Mouse (Mus musculus): ENCODE measurements at regions not wholly inside any gene's neighbourhood (a gene's known extent, or its start where the extent isn't known, plus 50 kb on each side); places are given as distances from the start of the nearest gene placed in this dataset.

- no peaks in the 10 kb centered on the region for H3K4me1 ChIP-seq (ENCODE audit: control insufficient read depth, insufficient read depth, low read length)
- peak overlapping the region; percentile 84 for H3K27ac ChIP-seq (ENCODE audit: low read length)
- H3K27me3 ChIP-seq (ENCODE audit: control insufficient read depth, insufficient read depth, low read length) = no peaks in the 10 kb centered on the region
- H3K9me3 ChIP-seq (replicated peaks; ENCODE audit: control insufficient read depth, low read length) = no peaks in the 10 kb centered on the region
- H3K4me2 ChIP-seq (ENCODE audit: low read depth, low read length) = peak overlapping the region; percentile 17; the same call in 1 of the 2 replicates
- ATAC-seq (ENCODE audit: insufficient read depth, low FRiP score) = peak; percentile 41; the same call in 1 of the 2 replicates
- H3K36me3 ChIP-seq (ENCODE audit: control insufficient read depth, insufficient read depth, low read length) = no peaks in the 10 kb centered on the region
- 46% methylated on average over 18 of the region's 18 CpGs for WGBS
- H3K4me3 ChIP-seq (replicated peaks; ENCODE audit: low read length) = no peak overlapping the region
- H3K9ac ChIP-seq (ENCODE audit: low read length) = 0 out of 2 replicates have a peak overlapping the region, but pooled peaks have one; percentile 16
Observed at GRCm38 (mm10) chr1:128679005-128679980, 87.2 kb upstream of the Cxcr4 start.

- Histone ChIP-seq H3K4me3 (replicated peaks; ENCODE audit: low read length) (no peak overlapping the region), H3K9ac (ENCODE audit: low read length) (no peak overlapping the region), H3K27ac (ENCODE audit: low read length) (no peak overlapping the region), H3K27me3 (ENCODE audit: control insufficient read depth, insufficient read depth, low read length) (no peaks in the 10 kb centered on the region), H3K4me1 (ENCODE audit: control insufficient read depth, insufficient read depth, low read length) (no peaks in the 10 kb centered on the region), H3K9me3 (replicated peaks; ENCODE audit: control insufficient read depth, low read length) (no peaks in the 10 kb centered on the region), H3K4me2 (ENCODE audit: low read depth, low read length) (no peak overlapping the region), H3K36me3 (ENCODE audit: control insufficient read depth, insufficient read depth, low read length) (no peaks in the 10 kb centered on the region)
- ATAC-seq (ENCODE audit: insufficient read depth, low FRiP score) = no peak
- 80% methylated on average over 5 of the region's 5 CpGs for WGBS
Observed at GRCm38 (mm10) chr1:128675538-128675937, 83.4 kb upstream of the Cxcr4 start.

- no peaks in the 10 kb centered on the region; the same call in 1 of the 2 replicates for H3K27me3 ChIP-seq (ENCODE audit: control insufficient read depth, insufficient read depth, low read length)
- 85% methylated on average over 3 of the region's 3 CpGs for WGBS
Observed at GRCm38 (mm10) chr1:128672306-128672705, 80.2 kb upstream of the Cxcr4 start.

GRCm38 (mm10) chr1:128671495-128671894 lies 79.4 kb upstream of the Cxcr4 start:
- no peak overlapping the region for H3K4me3 ChIP-seq (replicated peaks; ENCODE audit: low read length)
- no peaks in the 10 kb centered on the region for H3K4me1 ChIP-seq (ENCODE audit: control insufficient read depth, insufficient read depth, low read length)
- 48% methylated on average over 3 of the region's 3 CpGs for WGBS
- peak overlapping the region; percentile 58; the same call in 1 of the 2 replicates for H3K27ac ChIP-seq (ENCODE audit: low read length)
- ATAC-seq (ENCODE audit: insufficient read depth, low FRiP score) = peak; percentile 55; the same call in 1 of the 2 replicates
- H3K27me3 ChIP-seq (ENCODE audit: control insufficient read depth, insufficient read depth, low read length) = no peaks in the 10 kb centered on the region; the same call in 1 of the 2 replicates
- H3K9ac ChIP-seq (ENCODE audit: low read length) = no peak overlapping the region
- no peak overlapping the region for H3K4me2 ChIP-seq (ENCODE audit: low read depth, low read length)
- no peaks in the 10 kb centered on the region for H3K36me3 ChIP-seq (ENCODE audit: control insufficient read depth, insufficient read depth, low read length)
- no peaks in the 10 kb centered on the region for H3K9me3 ChIP-seq (replicated peaks; ENCODE audit: control insufficient read depth, low read length)

More at GRCm38 (mm10) chr1:128672306-128672705, 80.2 kb upstream of the Cxcr4 start:
- Histone ChIP-seq H3K4me2 (ENCODE audit: low read depth, low read length) (no peak overlapping the region), H3K9ac (ENCODE audit: low read length) (no peak overlapping the region), H3K9me3 (replicated peaks; ENCODE audit: control insufficient read depth, low read length) (no peaks in the 10 kb centered on the region), H3K36me3 (ENCODE audit: control insufficient read depth, insufficient read depth, low read length) (no peaks in the 10 kb centered on the region), H3K4me3 (replicated peaks; ENCODE audit: low read length) (no peak overlapping the region), H3K4me1 (ENCODE audit: control insufficient read depth, insufficient read depth, low read length) (no peaks in the 10 kb centered on the region), H3K27ac (ENCODE audit: low read length) (no peak overlapping the region)
- ATAC-seq (ENCODE audit: insufficient read depth, low FRiP score) = no peak

GRCm38 (mm10) chr1:128671016-128671415 lies 78.9 kb upstream of the Cxcr4 start:
- peak overlapping the region; percentile 4; the same call in 1 of the 2 replicates for H3K27ac ChIP-seq (ENCODE audit: low read length)
- H3K4me1 ChIP-seq (ENCODE audit: control insufficient read depth, insufficient read depth, low read length) = no peaks in the 10 kb centered on the region
- H3K9me3 ChIP-seq (replicated peaks; ENCODE audit: control insufficient read depth, low read length) = no peaks in the 10 kb centered on the region
- ATAC-seq (ENCODE audit: insufficient read depth, low FRiP score) = no peak
- no peaks in the 10 kb centered on the region; the same call in 1 of the 2 replicates for H3K27me3 ChIP-seq (ENCODE audit: control insufficient read depth, insufficient read depth, low read length)
- H3K36me3 ChIP-seq (ENCODE audit: control insufficient read depth, insufficient read depth, low read length) = no peaks in the 10 kb centered on the region
- no peak overlapping the region for H3K9ac ChIP-seq (ENCODE audit: low read length)
- H3K4me3 ChIP-seq (replicated peaks; ENCODE audit: low read length) = no peak overlapping the region
- no peak overlapping the region for H3K4me2 ChIP-seq (ENCODE audit: low read depth, low read length)
- 31% methylated on average over 5 of the region's 5 CpGs for WGBS

- no peaks in the 10 kb centered on the region for H3K36me3 ChIP-seq (ENCODE audit: control insufficient read depth, insufficient read depth, low read length)
- no peak overlapping the region for H3K4me3 ChIP-seq (replicated peaks; ENCODE audit: low read length)
- no peak overlapping the region for H3K4me2 ChIP-seq (ENCODE audit: low read depth, low read length)
- WGBS = 82% methylated on average over 2 of the region's 2 CpGs
- no peak overlapping the region for H3K27ac ChIP-seq (ENCODE audit: low read length)
- H3K9ac ChIP-seq (ENCODE audit: low read length) = no peak overlapping the region
- no peaks in the 10 kb centered on the region for H3K9me3 ChIP-seq (replicated peaks; ENCODE audit: control insufficient read depth, low read length)
- H3K27me3 ChIP-seq (ENCODE audit: control insufficient read depth, insufficient read depth, low read length) = no peaks in the 10 kb centered on the region; the same call in 1 of the 2 replicates
- ATAC-seq (ENCODE audit: insufficient read depth, low FRiP score) = no peak
- H3K4me1 ChIP-seq (ENCODE audit: control insufficient read depth, insufficient read depth, low read length) = no peaks in the 10 kb centered on the region
Observed at GRCm38 (mm10) chr1:128669241-128669666, 77.2 kb upstream of the Cxcr4 start.

GRCm38 (mm10) chr1:128668718-128669117 lies 76.6 kb upstream of the Cxcr4 start:
- Histone ChIP-seq H3K4me1 (ENCODE audit: control insufficient read depth, insufficient read depth, low read length) (no peaks in the 10 kb centered on the region), H3K36me3 (ENCODE audit: control insufficient read depth, insufficient read depth, low read length) (no peaks in the 10 kb centered on the region), H3K4me3 (replicated peaks; ENCODE audit: low read length) (no peak overlapping the region), H3K4me2 (ENCODE audit: low read depth, low read length) (no peak overlapping the region), H3K9me3 (replicated peaks; ENCODE audit: control insufficient read depth, low read length) (no peaks in the 10 kb centered on the region), H3K9ac (ENCODE audit: low read length) (no peak overlapping the region), H3K27me3 (ENCODE audit: control insufficient read depth, insufficient read depth, low read length) (no peaks in the 10 kb centered on the region; the same call in 1 of the 2 replicates), H3K27ac (ENCODE audit: low read length) (no peak overlapping the region)
- ATAC-seq (ENCODE audit: insufficient read depth, low FRiP score) = no peak
- whole genome bisulfite sequencing = 82% methylated on average over 6 of the region's 6 CpGs

GRCm38 (mm10) chr1:128667121-128667762 lies 75.1 kb upstream of the Cxcr4 start:
- H3K36me3 ChIP-seq (ENCODE audit: control insufficient read depth, insufficient read depth, low read length) = no peaks in the 10 kb centered on the region
- no peaks in the 10 kb centered on the region; the same call in 1 of the 2 replicates for H3K27me3 ChIP-seq (ENCODE audit: control insufficient read depth, insufficient read depth, low read length)
- H3K4me2 ChIP-seq (ENCODE audit: low read depth, low read length) = no peak overlapping the region
- H3K9ac ChIP-seq (ENCODE audit: low read length) = no peak overlapping the region
- WGBS = 82% methylated on average over 4 of the region's 4 CpGs
- ATAC-seq (ENCODE audit: insufficient read depth, low FRiP score) = no peak
- no peaks in the 10 kb centered on the region for H3K9me3 ChIP-seq (replicated peaks; ENCODE audit: control insufficient read depth, low read length)
- H3K4me3 ChIP-seq (replicated peaks; ENCODE audit: low read length) = no peak overlapping the region
- H3K27ac ChIP-seq (ENCODE audit: low read length) = no peak overlapping the region
- no peaks in the 10 kb centered on the region for H3K4me1 ChIP-seq (ENCODE audit: control insufficient read depth, insufficient read depth, low read length)

- no peaks in the 10 kb centered on the region for H3K27me3 ChIP-seq (ENCODE audit: control insufficient read depth, insufficient read depth, low read length)
- no peak for ATAC-seq (ENCODE audit: insufficient read depth, low FRiP score)
- H3K4me2 ChIP-seq (ENCODE audit: low read depth, low read length) = no peak overlapping the region
- H3K36me3 ChIP-seq (ENCODE audit: control insufficient read depth, insufficient read depth, low read length) = no peaks in the 10 kb centered on the region
- no peak overlapping the region for H3K4me3 ChIP-seq (replicated peaks; ENCODE audit: low read length)
- no peaks in the 10 kb centered on the region for H3K9me3 ChIP-seq (replicated peaks; ENCODE audit: control insufficient read depth, low read length)
- H3K9ac ChIP-seq (ENCODE audit: low read length) = no peak overlapping the region
- H3K27ac ChIP-seq (ENCODE audit: low read length) = no peak overlapping the region
- no peaks in the 10 kb centered on the region for H3K4me1 ChIP-seq (ENCODE audit: control insufficient read depth, insufficient read depth, low read length)
- 91% methylated on average over 2 of the region's 2 CpGs for WGBS
Observed at GRCm38 (mm10) chr1:128663207-128663606, 71.1 kb upstream of the Cxcr4 start.

All from stomach, embryonic 16.5 days (tissue).